Mouse (Mus musculus) limb, embryonic 14.5 days (tissue): ENCODE results near the gene Gm20388. TPM values are rescaled to one million over a fixed set of nuclear protein-coding genes. Genes with fewer than 3 reads are reported as not detected.

Experiments used
- ATAC-seq: fragments of 200-750 bp; cut with Nextera tagmentation; 2 replicates; pipeline ENCODE4 v1.8.0; 2017; ENCODE audit warnings: low read depth, moderate number of reproducible peaks, moderate TSS enrichment; ENCODE audit not compliant: low FRiP score
- DNase-seq: peaks from one replicate; pipeline ENCODE4 v3.0.0-alpha.2; 2015; ENCODE audit warnings: low spot score
- H3K27ac ChIP-seq: fragments of 300-500 bp; sonication (generic); replicated peaks from 2 replicates; pipeline ENCODE4 v1.5.1; 2014; ENCODE audit warnings: low read depth, mild to moderate bottlenecking, low read length, moderate library complexity, mixed read lengths
- H3K27me3 ChIP-seq: fragments of 300-500 bp; sonication (generic); 2 replicates; pipeline ENCODE4 v1.6.1; 2014; ENCODE audit warnings: low read length, mixed read lengths; ENCODE audit not compliant: control insufficient read depth, insufficient read depth
- H3K36me3 ChIP-seq: fragments of 300-500 bp; sonication (generic); 2 replicates; pipeline ENCODE4 v1.6.1; 2014; ENCODE audit warnings: mild to moderate bottlenecking, low read length, moderate library complexity, mixed read lengths; ENCODE audit not compliant: control insufficient read depth, insufficient read depth
- H3K4me1 ChIP-seq: fragments of 300-500 bp; sonication (generic); 2 replicates; pipeline ENCODE4 v1.6.1; 2014; ENCODE audit warnings: antibody characterized with exemption, low read length, mixed read lengths; ENCODE audit not compliant: control insufficient read depth, insufficient read depth
- H3K4me2 ChIP-seq: fragments of 300-500 bp; sonication (generic); replicated peaks from 2 replicates; pipeline ENCODE4 v1.6.1; 2014; ENCODE audit warnings: low read depth, mild to moderate bottlenecking, low read length, moderate library complexity; ENCODE audit not compliant: severe bottlenecking
- H3K4me3 ChIP-seq: fragments of 300-500 bp; sonication (generic); replicated peaks from 2 replicates; pipeline ENCODE4 v1.5.1; 2014; ENCODE audit warnings: low read length
- H3K9ac ChIP-seq: fragments of 300-500 bp; sonication (generic); 2 replicates; pipeline ENCODE4 v1.6.1; 2014; ENCODE audit warnings: mild to moderate bottlenecking, low read depth, low read length, moderate library complexity; ENCODE audit not compliant: severe bottlenecking
- H3K9me3 ChIP-seq: fragments of 300-500 bp; sonication (generic); 2 replicates; pipeline ENCODE4 v1.6.1; 2016; ENCODE audit warnings: low read length; ENCODE audit not compliant: control insufficient read depth
- POLR2A ChIP-seq: fragments of 200-500 bp; IDR thresholded peaks from 2 replicates; pipeline ENCODE4 v1.8.0; 2012; ENCODE audit warnings: inconsistent platforms, mild to moderate bottlenecking, moderate library complexity, borderline replicate concordance; ENCODE audit not compliant: insufficient read depth, insufficient read length; ENCODE audit errors: extremely low read depth
- WGBS: fragments of 180-500 bp; shearing (Covaris S2); extraction: QIAGEN DNeasy Blood & Tissue Kit; methylation state at CpG from one replicate; pipeline ENCODE4 v1.1.7; 2014; 5-methylcytosine and 5-hydroxymethylcytosine counted together
- polyA plus RNA-seq, 2 experiments: library from polyadenylated mRNA; depleted of rRNA in 1 of 2; stranded (reverse) in 1 of 2; unstranded in 1 of 2; fragments of >200 nt; fragmentation: Nextera tagmentation in 1 of 2; extraction: Ambion mirVana in 1 of 2; gene quantifications; 2 replicates each; pipeline versions ENCODE4 v1.2.1 to v1.2.3; 2012 to 2014

The Gm20388 gene
- polyA plus RNA-seq, 2 experiments, result 1.9 to 49.9 TPM

DNA sequence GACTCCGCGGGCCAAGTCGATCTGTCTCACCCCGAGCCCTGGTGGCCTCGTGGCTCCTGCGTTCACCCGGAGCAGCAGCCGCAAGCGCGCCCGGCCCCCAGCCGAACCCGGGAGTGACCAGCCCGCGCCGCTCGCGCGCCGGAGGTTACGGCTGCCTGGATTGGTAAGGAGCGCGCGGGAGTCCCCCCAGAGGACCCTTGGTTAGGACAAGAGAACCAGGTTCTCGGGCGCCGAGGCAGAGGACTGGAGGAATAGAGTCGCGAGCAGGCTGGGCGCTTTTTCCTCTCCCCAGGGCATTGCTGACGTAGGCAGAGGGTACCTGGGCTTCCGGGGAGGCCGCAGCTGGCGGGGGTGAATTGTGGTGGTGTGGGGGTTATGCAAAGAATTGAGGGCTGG, 2657.5 kb downstream of the Gm20388 start:
- Histone ChIP-seq H3K36me3 (peaks cover 42% of the 10 kb centered on the region), H3K4me3 (peak overlapping the region; percentile 93), H3K27ac (peak overlapping the region; percentile 85), H3K9me3 (no peaks in the 10 kb centered on the region), H3K4me1 (peaks cover 19% of the 10 kb centered on the region), H3K4me2 (peak overlapping the region; percentile 84), H3K9ac (peak overlapping the region; percentile 94), H3K27me3 (no peaks in the 10 kb centered on the region)
- no peak for TF ChIP-seq POLR2A
- 0% methylated on average over 34 of the region's 34 CpGs for WGBS
- ATAC-seq (peak; percentile 13), DNase-seq (no peak)

DNA sequence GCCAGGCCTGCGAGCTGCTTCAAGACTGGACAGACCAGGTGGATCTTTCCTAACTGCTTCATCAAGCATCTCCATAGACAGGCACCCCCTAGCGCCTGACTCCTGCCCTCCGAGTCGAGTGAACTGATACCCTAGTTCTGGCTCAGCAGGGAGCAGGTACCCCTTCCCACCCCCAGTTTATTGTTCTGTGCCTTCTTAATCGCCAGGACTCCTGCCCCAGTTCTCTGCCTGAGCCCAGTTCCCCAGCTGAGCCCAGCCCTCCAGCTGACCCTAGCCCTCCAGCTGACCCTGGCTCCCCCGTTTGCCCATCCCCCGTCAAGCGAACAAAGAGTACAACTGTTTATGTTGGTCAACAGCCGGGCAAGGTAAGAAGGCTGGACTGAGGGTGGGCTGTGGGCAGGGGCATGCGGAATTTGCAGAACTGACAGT, 2658.3 kb downstream of the Gm20388 start:
- TF ChIP-seq POLR2A, result no peak
- 12% methylated on average over 10 of the region's 10 CpGs for WGBS
- peak overlapping the region; percentile 84 for H3K4me2 ChIP-seq
- H3K36me3 ChIP-seq, result peaks cover 50% of the 10 kb centered on the region
- ATAC-seq, result no peak
- H3K9ac ChIP-seq, result peak overlapping the region; percentile 94
- DNase-seq, result no peak
- H3K4me3 ChIP-seq, result peak overlapping the region; percentile 93
- H3K27me3 ChIP-seq, result no peaks in the 10 kb centered on the region
- H3K4me1 ChIP-seq, result peaks cover 19% of the 10 kb centered on the region
- H3K27ac ChIP-seq, result 0 out of 2 replicates have a peak overlapping the region, but pooled peaks have one; percentile 8
- no peaks in the 10 kb centered on the region for H3K9me3 ChIP-seq

DNA sequence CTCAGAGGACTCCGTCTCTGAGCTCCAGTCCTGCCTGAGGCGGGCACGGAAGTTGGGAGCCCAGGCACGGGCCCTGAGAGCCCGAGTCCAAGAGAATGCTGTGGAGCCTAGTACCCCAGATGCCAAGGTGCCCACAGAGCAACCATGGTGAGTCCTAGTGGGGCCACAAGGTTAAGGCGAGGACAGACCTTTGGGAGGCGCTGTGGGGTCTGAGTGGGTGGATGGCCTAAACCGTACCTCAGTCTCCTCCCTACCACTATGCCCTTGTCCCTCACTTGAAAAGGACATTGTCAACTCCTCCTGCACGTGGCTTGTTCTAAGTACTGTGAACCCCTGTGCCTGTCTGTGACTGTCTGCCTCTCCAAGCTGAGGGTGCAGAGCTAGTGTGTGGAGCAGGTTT, 2658.7 kb downstream of the Gm20388 start:
- WGBS, result 72% methylated on average over 9 of the region's 9 CpGs

DNA sequence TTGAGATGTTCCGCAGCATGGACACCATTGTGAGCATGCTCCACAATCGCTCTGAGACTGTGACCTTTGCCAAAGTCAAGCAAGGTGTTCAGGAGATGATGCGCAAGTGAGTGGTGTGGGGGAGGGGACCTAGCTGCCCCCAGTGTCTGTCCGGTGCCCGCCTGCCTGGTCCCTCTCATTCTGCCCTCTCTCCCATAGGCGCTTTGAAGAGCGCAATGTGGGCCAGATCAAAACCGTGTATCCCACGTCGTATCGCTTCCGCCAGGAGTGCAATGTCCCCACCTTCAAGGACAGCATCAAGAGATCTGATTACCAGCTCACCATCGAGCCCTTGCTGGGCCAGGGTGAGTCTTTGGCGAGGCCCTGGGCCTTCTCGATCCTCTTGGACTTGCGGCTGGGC, 2659.4 kb downstream of the Gm20388 start:
- Histone ChIP-seq H3K36me3 (peaks cover 59% of the 10 kb centered on the region), H3K27me3 (no peaks in the 10 kb centered on the region), H3K9me3 (no peaks in the 10 kb centered on the region), H3K27ac (no peak overlapping the region), H3K9ac (no peak overlapping the region), H3K4me3 (peak overlapping the region; percentile 93; the same call in 1 of the 2 replicates), H3K4me1 (peaks cover 20% of the 10 kb centered on the region), H3K4me2 (no peak overlapping the region)
- 92% methylated on average over 16 of the region's 16 CpGs for WGBS
- ATAC-seq (no peak), DNase-seq (no peak)
- TF ChIP-seq POLR2A, result no peak

More for the DNA sequence above, 2658.7 kb downstream of the Gm20388 start:
- peak overlapping the region; percentile 94 for H3K9ac ChIP-seq
- H3K4me1 ChIP-seq, result peaks cover 19% of the 10 kb centered on the region
- peak overlapping the region; percentile 84 for H3K4me2 ChIP-seq
- 0 out of 2 replicates have a peak overlapping the region, but pooled peaks have one; percentile 8 for H3K27ac ChIP-seq
- H3K36me3 ChIP-seq, result peaks cover 54% of the 10 kb centered on the region
- ATAC-seq, result no peak
- no peaks in the 10 kb centered on the region for H3K27me3 ChIP-seq
- peak overlapping the region; percentile 93 for H3K4me3 ChIP-seq
- no peaks in the 10 kb centered on the region for H3K9me3 ChIP-seq
- DNase-seq, result no peak
- TF ChIP-seq POLR2A, result no peak

DNA sequence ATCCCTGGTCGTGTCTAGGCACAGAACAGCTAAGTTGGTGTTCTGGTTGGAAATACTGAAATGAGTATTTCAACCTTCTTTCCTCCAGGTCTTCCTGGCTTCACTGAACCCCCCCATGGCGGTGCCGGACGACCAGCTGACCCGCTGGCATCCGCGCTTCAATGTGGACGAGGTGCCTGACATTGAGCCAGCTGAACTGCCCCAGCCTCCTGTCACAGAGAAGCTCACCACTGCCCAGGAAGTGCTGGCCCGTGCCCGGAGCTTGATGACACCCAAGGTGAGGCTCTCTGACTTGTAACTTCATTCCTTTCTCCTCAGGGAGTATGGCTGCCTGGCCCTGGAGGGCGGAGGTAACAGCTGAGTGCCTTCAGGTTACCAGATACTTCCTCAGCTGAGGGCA, 2660.5 kb downstream of the Gm20388 start:
- no peak overlapping the region for H3K4me2 ChIP-seq
- H3K9ac ChIP-seq, result no peak overlapping the region
- DNase-seq (no peak), ATAC-seq (no peak)
- H3K9me3 ChIP-seq, result no peaks in the 10 kb centered on the region
- H3K4me3 ChIP-seq, result no peak overlapping the region
- peaks cover 32% of the 10 kb centered on the region for H3K4me1 ChIP-seq
- no peak overlapping the region for H3K27ac ChIP-seq
- TF ChIP-seq POLR2A, result no peak
- H3K36me3 ChIP-seq, result peaks cover 62% of the 10 kb centered on the region
- WGBS, result 89% methylated on average over 11 of the region's 11 CpGs
- no peaks in the 10 kb centered on the region for H3K27me3 ChIP-seq

DNA sequence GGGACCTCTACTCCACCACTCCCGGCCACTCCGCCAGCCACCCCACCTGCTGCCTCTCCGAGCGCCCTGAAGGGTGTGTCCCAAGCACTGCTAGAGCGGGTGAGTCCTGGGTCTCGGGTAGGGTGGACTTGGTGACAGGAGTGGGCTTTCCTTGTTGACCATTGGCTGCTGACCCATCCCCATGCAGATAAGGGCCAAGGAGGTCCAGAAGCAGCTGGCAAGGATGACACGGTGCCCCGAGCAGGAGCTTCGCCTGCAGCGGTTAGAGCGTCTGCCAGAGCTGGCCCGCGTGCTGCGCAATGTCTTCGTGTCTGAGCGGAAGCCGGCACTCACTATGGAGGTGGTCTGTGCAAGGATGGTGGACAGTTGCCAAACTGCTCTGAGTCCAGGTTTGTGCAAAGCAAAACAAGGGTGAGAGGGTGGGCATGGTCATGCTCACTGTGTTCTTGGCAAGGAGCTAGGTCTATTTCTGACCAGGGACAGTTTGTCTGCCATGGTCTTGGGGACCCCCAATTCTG, 2661.2 kb downstream of the Gm20388 start:
- no peaks in the 10 kb centered on the region for H3K27me3 ChIP-seq
- no peak for TF ChIP-seq POLR2A
- H3K27ac ChIP-seq, result no peak overlapping the region
- 90% methylated on average over 17 of the region's 17 CpGs for WGBS
- H3K4me1 ChIP-seq, result peaks cover 29% of the 10 kb centered on the region
- no peak for ATAC-seq
- no peak overlapping the region for H3K4me3 ChIP-seq
- peaks cover 62% of the 10 kb centered on the region for H3K36me3 ChIP-seq
- H3K9me3 ChIP-seq, result no peaks in the 10 kb centered on the region
- H3K4me2 ChIP-seq, result no peak overlapping the region
- H3K9ac ChIP-seq, result no peak overlapping the region
- DNase-seq, result no peak
